In the genomic region with DNA sequence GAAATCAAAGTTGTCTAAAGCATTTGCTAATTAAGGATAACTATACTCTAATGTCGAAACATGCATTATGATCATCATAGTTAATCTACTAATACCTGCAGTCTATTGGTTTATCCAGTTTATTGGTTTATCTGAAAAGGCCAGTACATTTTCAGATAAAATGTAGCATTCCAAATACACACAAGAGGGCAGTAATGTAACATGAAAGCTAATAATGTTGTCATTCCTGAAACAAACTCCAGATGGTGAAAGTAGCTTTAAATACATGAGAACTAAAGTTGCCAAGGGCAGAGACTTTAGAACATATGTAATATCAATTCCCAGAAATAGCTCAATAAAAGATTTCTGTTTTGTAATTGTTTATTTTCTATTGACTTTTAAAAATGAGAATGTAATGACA, we compare ENCODE assay signal across 12 mouse cellular contexts.
DNase-seq lines count a peak whose midpoint lies in the region; ATAC-seq lines count a peak whose summit lies in the region.
"Had no signal": no experiment of that assay in that cellular context is flagged by ENCODE, and none has a peak within 500 bp of the region (broad histone marks: within the 10 kb centered on the region; RNA-seq: fewer than 3 reads in every experiment).

No protein-coding gene starts in this region.

- ATAC-seq in granulocyte monocyte progenitor cell, adult 5-6 weeks (replicated peaks; ENCODE audit: poor library complexity, severe bottlenecking) = no peak
- ATAC-seq: liver, embryonic 12.5 days had no signal

- peak; percentile 1 for DNase-seq in cerebellum, adult 9-10 months
- no peak for DNase-seq in cerebellum, postnatal 36 days
- peak; percentile 29 for DNase-seq in layer of hippocampus, adult 9-10 months (ENCODE audit: low spot score)
- no peak for DNase-seq in layer of hippocampus, adult 8-10 months (ENCODE audit: low spot score in 2 of 2)
- peak; percentile 12 for DNase-seq in NIH3T3 (ENCODE audit: low read depth)
- peak; percentile 10 for DNase-seq in hindlimb bud, embryonic 11.5 days (ENCODE audit: extremely low spot score, low read depth, low spot score)
- DNase-seq in testis, postnatal 10 days (ENCODE audit: low spot score) = no peak
- DNase-seq: adrenal gland, adult 2 months; heart, postnatal 36 days; kidney, postnatal 25 days had no signal

Comparison
In these comparisons a context has a peak if more than half of its experiments do, and no peak if none do; other contexts are left out.
1. DNase-seq: peak in cerebellum, adult 9-10 months (single experiment), layer of hippocampus, adult 9-10 months (single experiment), NIH3T3 (single experiment) and hindlimb bud, embryonic 11.5 days (single experiment); none in cerebellum, postnatal 36 days (0 of 2), layer of hippocampus, adult 8-10 months (0 of 2) and testis, postnatal 10 days (single experiment).